Mouse (Mus musculus): ENCODE measurements at regions not wholly inside any gene's neighbourhood (a gene's known extent, or its start where the extent isn't known, plus 50 kb on each side); places are given as distances from the start of the nearest gene placed in this dataset.
A peak's percentile ranks its signal among the peaks of the same experiment; 100 is the strongest.
"Not testable (repeated sequence)": the region's sequence is repeated elsewhere in the genome, so short reads cannot be mapped to it uniquely, and the experiment has no call there.

DNA sequence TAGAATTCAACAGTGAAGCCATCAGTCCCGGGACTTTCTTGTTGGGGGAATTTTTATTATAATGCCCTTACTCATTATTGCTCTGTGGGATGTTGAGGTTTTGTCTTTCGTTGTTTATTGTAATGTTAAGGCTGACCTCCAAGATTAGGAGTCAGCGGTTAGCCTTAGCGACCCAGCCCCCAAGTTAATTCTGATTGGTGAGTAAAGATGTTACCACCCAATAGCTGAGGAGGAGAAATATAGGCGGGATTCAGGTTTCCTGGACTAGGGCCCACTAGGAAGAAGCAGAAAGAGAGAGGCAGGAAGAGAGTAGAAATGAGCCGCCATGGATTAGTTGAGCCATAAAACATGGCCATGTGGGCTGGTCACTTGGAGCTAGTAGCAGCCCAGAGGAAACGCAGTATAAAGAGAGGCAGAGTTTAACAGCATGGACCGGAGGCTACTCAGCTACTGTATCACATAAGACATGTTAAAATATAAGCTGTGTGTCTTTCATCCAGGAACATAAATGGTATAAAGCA is 302.1 kb upstream of the Ercc4 start:
- DNase-seq (ENCODE audit: low spot score): no peak

DNA sequence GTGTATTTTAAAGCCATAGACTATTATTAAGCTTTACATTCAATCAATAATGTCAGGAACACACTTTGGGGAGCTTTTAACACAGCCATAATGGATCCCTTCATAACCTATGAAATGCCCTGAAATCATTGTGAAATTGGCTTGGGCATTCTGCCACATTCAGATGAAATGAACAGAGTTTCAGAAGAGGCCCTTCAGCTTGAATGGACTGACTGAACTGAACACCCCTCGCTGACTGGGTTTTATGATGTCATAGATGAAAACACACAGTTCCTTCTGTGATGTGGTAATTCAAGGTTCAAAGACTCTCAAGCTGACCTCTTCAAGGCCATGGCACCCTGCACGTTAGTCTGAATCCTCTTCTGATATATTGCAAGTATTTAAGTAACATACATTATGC is 298.4 kb upstream of the Ercc4 start:
- DNase-seq (ENCODE audit: low spot score): no peak

DNA sequence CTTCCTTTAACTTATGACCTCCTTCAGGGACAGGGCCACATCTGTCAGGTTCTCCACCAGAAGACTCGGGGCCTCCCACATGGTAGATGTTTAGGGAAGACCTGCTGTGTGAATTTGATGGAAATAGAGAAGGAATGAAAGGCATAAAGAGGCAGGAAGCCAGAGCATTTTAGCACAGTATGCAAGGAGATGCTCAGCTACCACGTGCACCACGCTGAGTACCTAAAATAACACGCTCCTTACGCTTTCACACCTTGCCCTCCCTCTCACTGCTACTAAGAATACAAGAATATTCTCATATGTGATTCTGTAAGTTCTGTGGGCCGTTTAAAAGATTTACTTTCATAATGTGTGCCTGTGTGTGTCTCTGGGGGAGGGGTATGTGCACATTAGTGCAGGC is 284.8 kb upstream of the Ercc4 start:
- DNase-seq (ENCODE audit: low spot score): no peak

DNA sequence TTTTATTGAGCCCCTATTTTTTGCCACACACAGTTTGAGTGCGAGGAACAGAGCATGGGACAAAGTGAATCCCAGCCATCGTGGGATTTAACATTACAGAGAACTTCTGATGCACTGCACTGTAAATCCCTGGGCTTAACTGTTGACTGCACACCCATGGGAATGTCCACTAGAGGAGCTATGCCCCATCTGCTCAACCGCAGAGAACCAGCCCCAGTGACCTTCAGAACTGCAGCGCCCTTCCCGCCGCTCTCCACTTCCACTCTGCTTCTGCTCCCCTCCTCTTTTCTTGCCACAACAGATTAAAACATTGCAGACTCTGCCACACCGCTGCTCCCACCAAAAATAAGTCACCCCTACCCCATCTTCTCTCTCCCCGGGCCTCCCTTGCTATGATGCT is 283.3 kb upstream of the Ercc4 start:
- peak; percentile 30 for DNase-seq (ENCODE audit: low spot score)

DNA sequence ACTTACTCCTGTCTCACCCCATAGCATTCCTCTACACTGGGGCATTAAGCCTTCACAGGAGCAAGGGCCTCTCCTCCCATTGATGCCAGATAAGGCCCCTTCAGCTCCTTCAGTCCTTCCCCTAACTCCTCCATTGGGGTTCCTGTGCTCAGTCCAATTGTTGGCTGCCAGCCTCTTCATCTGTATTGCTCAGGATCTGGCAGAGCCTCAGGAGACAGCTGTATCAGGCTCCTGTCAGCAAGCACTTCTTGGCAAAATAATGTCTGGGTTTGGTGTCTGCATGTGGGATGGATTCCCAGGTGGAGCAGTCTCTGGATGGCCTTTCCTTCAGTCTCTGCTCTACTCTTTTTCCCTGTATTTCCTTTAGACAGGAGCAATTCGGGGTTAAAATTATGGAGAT is 278.2 kb upstream of the Ercc4 start:
- DNase-seq (ENCODE audit: low spot score): not testable (repeated sequence)

DNA sequence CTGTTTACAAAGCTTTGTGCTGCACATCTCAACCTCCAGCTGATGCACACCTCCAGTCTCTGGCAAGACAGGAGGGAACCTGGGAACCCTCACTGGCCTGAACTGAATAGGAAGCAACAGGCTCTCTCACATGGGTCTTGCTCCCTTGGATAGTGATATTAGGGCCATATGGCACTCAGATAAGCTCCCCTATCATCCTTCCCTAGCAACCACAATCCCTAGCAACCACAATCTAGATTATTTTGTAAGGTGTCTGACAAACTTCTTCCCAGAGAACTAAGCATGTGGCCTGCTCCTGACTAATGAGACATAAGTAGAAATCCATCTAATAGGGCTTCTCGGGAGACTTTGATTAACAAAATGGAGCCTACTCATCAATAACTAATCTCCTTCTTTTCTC is 253.1 kb upstream of the Ercc4 start:
- no peak for DNase-seq (ENCODE audit: low spot score)

DNA sequence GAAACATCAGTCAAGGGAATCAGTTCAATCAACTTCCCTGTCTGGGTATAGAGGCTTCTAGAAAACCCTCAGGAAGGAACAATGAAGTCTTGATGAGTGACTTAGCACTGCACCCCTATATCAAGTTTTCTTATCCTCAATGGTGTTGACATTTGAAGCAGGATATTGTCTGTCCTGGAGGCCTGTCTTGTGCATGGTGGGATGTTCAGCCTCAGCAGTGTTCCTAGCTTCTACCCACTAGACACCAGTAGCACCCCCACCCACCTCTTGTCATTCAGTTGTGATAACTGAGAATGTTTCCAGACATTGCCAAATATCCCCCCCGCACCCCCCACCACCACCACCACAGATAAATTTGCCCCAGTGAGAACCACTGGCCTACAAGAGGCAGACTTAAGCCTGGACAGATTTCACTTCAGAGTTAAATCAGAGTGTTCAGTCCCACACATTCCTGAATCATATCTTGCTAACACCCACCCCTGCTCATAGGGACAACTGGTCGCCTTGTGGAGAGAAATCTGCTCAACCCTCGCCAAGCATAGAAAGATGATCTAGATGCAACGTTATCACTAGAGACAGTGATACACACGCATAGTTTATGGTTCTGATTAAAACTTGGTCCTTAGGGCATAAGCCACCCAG is 249.6 kb upstream of the Ercc4 start:
- no peak for DNase-seq (ENCODE audit: low spot score)

DNA sequence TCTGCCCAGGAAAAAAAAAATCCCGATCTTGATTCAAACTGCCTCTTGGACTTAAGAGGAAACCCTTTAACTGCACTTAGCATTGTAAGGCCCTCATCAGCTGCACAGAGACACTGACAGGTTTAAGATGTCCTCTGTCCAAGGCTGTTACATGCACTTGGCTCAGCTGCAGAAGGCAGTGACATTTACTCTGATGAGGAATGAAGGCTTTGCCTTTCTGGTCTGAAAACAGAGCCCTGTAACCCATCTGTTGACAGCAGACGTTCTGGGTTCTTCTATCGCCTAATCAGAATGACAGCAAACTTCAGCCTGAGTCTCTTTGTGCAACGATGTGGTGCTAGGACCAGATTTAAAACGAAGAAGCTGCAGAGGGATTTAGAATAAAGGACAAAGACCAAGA is 246.9 kb upstream of the Ercc4 start:
- DNase-seq (ENCODE audit: low spot score): no peak

DNA sequence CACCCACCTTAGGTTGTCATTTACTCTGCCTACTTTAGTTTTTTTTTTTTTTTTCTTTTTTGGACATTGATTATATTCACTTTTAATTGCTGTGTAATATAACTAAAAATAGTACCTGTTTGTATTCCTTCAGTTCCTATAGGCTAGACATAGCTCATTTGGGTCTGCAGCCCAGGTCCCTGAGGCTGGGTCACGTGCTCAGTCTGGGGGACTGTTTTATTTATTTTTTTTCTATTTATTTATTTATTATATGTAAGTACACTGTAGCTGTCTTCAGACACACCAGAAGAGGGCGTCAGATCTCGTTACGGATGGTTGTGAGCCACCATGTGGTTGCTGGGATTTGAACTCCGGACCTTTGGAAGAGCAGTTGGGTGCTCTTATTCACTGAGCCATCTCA is 231.2 kb upstream of the Ercc4 start:
- not testable (repeated sequence) for DNase-seq (ENCODE audit: low spot score)

DNA sequence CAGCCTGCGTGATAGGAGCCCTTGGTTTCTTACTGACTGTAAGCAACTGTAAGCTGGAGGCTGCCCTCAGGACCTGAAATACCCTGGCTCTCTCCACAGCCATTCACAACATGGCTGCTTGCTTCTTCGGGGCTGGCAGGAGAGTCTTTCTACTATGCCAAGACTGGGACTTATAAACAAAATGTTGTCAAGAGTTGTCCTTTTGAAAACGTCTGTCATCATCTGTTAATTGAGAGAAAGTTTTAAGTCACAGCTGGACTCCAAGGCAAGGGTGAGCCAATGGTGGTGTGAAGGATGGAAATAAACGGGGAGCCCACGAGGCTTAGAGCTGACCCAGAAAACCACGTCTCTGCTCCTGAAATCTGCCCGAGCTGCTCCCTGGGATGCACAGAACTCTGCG is 229.5 kb upstream of the Ercc4 start:
- DNase-seq (ENCODE audit: low spot score): no peak

DNA sequence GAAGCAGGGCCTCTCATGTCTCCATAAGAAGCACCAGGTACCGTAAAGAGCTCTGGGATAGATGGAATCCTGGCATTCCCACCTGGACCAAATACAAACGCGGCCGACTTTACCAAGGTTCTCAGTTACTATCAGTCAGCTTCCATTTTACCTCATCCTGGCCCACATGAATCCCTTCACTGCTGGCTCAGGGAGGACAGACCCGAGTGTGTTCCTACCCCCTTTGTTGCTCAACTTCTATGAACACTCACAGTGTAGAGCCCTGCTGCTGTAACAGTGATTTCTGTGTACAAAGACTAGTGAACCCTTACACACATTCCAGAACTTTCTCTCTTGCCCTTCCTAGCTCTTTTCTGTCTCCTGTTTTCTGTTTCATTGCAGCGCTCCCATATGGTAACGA is 229.0 kb upstream of the Ercc4 start:
- no peak for DNase-seq (ENCODE audit: low spot score)

DNA sequence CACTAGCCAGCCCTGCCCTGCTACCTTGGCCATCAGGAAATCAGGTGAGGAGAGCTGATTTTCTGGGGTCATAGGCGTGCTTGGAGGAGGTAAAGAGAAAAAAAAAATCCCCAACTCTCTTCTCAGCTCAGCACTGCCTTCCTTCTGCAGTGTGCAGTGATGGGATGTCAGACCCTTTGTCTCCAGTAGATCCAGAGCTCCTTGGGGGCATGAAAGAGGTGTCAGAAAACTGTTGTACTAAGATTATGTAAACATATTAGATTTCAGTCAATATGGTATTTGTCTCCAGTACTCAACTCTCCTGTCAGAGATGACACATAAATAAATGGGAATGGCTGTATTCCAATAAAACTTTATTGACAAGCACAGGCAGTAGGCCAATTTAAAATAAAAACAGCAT is 226.8 kb upstream of the Ercc4 start:
- no peak for DNase-seq (ENCODE audit: low spot score)

DNA sequence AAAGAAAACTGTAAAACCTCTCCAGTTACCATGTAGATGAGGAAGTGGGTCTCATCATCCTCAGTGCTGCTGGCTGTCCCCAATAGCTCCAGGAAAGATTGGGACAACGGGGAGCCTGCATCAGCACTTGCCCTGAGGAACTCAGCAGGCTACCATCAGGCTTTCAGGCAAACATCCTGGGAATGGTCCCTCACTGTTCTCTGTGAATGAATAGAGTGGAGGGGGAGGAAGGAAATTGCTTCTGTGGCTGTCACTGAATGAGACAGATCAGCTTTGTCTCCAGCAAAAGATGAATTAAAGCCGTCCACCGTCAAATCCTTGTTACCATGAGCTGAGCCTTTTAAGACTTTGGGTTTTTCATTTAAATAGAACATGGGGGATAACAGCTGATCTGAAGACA is 224.9 kb upstream of the Ercc4 start:
- peak; percentile 35 for DNase-seq (ENCODE audit: low spot score)

DNA sequence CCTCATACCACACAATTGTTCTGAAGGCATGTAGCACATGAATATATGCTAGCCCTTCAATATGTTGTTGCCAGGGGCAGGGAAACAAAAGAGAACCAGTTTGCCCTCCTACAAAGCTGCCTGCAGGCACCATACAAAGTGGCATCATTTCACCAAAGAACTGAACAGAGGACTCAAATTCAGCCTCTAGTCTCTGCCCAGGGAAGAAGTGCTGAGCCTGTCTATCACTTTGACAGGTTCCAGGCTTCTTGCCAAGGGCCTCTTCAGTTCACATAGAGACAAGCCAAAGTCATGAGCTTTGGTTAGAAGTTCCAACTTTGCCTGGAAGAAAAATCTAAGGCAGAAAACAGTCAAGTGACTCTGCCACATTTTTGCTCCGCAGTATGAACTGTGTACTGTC is 223.4 kb upstream of the Ercc4 start:
- DNase-seq (ENCODE audit: low spot score): no peak

DNA sequence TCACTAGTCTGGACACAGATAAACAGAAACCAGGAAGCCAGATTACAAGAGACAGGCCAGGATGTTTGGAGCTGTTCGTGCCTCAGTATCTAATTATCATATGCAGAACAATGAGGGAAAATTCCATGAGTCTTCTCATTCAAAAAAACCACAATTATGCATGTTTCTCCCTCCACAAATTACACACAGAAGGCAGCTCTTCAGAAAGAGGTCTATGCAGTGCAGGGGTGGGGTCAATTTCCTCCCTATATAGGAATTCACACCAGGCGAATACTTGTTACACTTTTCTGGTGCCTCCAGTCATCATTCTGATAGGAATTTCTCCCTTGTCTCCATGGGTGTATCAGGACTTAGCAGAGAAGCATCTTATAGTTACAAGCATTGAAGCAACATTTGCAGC is 222.1 kb upstream of the Ercc4 start:
- DNase-seq (ENCODE audit: low spot score): no peak

DNA sequence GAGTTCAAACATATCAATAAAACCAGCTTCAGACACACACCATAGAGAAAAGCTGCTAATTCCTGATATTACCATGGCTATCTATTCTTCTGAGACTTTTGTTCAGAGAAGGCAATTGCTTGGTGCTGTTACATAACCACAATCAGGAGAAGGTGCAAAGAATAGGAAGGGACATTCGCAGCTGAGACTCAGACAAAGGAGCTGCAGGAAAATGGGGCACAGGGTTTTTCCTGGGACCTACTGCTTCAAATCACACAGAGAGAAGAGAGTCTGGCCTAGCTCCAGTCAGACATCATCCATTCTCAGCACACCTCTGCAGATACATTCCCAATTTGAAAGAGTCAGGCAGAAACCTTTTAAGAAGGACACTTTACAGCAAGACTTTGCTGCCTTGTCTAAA is 219.4 kb upstream of the Ercc4 start:
- no peak for DNase-seq (ENCODE audit: low spot score)

DNA sequence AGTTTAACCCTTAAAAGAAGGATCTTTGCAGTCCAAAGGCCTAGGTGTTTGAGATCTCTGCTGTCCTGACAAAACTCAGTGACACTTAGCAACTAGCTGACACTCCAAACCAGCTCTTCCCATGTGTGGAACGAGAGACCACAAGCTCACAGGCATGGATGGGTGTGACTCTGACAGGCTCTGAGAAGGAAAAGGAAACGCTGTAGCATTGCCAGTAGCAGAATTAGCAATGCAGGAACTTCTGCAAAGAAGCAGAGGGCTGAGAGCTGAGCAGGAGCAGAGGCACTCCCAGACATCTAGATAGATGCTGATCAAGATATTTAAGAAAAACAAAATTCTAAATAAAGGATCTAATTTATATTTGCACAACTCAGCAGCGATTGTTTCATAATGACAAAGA is 218.9 kb upstream of the Ercc4 start:
- no peak for DNase-seq (ENCODE audit: low spot score)

DNA sequence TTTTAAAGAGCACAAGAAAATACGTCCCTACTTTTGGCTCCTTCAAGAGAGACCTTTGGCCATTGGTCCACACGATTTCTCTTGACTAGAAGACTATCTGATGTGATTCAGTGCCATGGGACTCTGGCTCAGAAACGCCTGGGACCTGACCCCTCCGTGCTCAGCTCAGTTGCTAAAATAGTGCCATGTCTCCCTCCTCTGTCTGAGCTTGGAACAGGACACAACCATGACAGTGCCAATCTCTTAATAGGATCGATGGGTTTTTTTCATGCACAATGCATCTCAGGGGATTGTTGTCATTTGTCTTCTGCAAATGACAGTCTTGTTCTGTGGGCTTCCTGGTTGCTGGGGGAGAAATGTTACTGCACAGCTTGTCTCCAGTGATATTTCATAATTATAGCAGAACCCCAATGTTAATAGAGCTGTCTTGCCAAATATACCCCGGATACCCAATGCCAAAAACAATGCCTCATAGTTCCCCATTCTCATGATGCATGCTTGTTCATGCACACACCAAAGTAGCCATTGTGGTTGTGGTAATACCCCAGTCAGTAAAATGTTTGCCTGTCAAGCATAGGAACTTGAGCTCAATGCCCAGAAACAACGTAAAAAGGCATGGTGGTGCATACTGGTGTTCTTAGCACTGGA is 216.7 kb upstream of the Ercc4 start:
- no peak for DNase-seq (ENCODE audit: low spot score)

DNA sequence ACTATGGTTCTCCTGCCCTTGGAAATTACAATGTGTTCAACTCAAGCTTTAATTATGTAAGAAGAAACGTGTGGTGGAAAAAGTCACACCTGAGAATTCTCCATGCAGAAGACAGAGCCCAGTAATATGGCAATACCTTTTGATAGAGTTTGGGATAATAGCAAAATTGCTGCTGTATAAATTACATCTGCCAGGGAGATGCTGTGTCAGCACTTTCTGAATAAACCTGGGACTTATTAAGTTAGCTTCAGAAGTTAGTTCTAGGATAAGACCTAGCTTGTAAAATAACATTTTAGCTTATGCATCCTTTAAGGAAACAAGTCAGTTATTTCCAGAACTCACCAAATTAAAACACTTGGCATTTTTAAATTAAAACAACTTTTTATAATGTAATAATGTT is 212.2 kb upstream of the Ercc4 start:
- no peak for DNase-seq (ENCODE audit: low spot score)

DNA sequence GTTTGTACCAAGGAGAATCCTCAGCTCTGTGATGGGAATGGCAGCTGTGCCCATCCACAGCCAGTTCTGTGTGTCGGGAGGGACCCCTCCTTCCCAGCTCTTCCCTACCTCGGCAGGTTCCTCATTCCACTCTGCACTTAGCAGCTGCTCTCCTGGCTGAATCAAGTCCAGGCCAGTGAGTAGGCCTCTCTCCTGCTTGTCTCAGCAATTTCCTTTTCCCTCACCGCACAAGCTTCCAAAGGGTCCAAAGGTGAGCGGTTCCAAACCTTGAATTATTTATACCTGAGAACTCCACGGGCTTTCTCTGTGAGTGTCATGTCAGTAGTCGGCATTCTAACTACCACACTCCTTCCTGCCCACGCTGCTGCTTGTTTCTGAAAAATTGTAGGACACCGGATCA is 208.8 kb upstream of the Ercc4 start:
- no peak for DNase-seq (ENCODE audit: low spot score)

DNA sequence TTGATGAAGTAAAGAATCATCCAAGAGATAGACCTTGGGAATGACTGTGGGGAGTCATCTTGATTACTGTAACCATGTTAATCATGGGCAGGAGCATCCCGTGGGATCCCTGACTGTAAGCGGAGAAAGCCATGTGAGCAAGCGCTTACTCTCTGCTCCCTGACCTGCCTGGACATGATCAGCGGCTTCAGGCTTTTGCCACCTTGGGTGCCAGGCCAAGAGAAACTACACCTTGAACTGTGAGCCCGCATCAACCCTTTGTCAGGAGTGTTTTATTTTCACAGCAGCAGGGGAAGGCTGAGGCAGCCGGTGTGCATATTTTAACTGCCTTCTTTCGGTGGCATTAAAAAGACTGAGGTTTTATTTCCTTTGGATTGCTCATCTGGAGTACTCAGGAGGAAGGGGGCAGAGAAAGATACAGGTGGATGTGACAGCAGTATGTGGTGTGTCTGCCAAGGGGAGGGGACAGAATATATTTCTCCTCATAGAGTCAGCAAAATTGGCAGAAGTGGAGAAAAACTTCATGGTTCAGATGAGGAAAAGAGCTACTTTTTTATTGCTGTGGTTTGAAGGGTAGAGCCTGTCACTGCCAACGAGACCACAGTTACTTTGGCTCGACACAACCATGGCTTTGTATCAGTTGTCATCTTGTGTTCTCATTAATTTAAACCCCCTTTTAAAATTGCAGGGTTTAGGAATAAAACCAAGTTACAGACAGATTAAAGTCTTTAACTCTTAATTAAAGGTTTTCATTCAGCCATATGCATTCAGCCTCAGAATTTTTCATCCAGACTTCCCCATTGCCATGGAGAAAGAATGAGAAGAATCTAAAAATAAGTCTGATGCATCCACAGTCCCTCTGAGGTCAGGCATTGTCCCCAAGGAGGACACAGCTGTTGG is 208.1 kb upstream of the Ercc4 start:
- peak; percentile 32 for DNase-seq (ENCODE audit: low spot score)

DNA sequence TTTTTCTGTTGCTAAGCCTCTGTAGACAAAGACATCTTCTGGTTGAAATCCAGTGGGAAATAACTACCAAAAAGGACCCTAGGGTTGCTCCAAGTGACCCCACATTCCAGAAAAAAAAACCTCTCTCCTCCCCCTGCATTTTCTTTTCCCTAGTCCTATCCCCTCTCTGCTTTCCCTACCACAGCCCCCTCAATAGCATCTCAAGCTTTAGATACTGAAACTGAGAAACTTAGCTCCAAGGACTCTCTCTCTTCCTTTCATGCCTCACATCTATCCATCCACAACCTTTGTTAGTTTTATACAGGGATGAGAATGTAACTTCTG is 207.5 kb upstream of the Ercc4 start:
- DNase-seq (ENCODE audit: low spot score): no peak

DNA sequence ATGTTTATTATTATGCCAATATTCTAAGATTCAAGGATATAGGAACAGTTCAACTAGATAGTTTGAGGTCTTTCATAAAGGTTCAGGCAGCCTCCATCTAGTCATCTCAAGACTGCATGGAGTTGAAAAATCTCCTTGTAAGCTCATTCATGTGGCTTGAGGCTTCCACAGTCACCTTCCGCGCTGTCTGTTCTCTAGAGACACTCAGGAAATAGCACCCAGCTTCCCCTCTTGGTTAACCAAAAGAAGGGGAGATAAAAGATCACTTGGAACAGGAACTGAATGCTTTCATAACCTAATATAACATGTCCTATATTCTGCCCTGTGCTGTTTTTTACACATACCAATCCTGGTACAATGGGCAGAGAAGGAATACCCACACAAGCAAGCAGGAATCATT is 206.3 kb upstream of the Ercc4 start:
- DNase-seq (ENCODE audit: low spot score): no peak

Measured in embryo, embryonic 10 days (tissue).